In the genomic region with DNA sequence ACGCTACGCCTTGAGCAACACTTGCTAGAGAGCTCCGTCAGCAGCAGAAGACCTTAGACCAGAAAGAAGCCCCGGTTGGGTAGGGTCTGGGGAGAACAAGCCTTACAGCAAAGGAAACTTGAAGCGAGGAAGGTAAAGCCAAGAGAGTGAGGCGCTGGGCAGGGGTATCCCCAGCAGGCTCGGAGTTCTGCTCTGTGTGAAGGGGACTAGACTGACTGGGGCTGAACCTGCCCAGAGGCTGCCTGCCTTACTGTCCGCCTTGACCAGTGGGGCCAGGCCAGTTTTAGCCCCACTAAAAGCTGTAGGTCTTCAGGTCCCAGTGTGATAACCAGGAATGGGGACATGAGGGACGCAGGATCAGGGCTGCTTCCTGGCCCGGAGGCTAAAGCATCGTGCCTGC, we compare ENCODE assay signal across 7 mouse cellular contexts. TPM values are rescaled to one million over a fixed set of nuclear protein-coding genes. Genes with fewer than 3 reads are reported as not detected.
A peak's percentile ranks its signal among the peaks of the same experiment; 100 is the strongest.
DNase-seq lines count a peak whose midpoint lies in the region; ATAC-seq and TF ChIP-seq lines count a peak whose summit lies in the region.

A gene (plus strand): TSS at position 69 of the 400 bp plus-strand sequence.

- peak within 1 kb of the TSS; percentile 59 for H3K9ac ChIP-seq in liver, embryonic 16.5 days (ENCODE audit: low read depth, low read length)

- peak within 1 kb of the TSS; percentile 30; the same call in 1 of the 2 replicates for H3K4me3 ChIP-seq in embryonic fibroblast, embryonic 13.5 days (ENCODE audit: insufficient read depth, low read length)
- H3K4me3 ChIP-seq in liver, embryonic 16.5 days (ENCODE audit: low read depth, low read length), result peak within 1 kb of the TSS; percentile 98

- intact Hi-C loops in heart, postnatal 10 days (cut with DNase I), result loop anchor here (10.0 kb wide), 1 partner anchor 234 kb away; no protein-coding TSS in a partner anchor

- peaks cover 3% of the 10 kb centered on the region for H3K4me1 ChIP-seq in embryonic fibroblast, embryonic 13.5 days (ENCODE audit: control insufficient read depth, insufficient read depth, low read length)
- H3K4me1 ChIP-seq in liver, embryonic 16.5 days (ENCODE audit: control insufficient read depth, low read depth, low read length), result peaks cover 58% of the 10 kb centered on the region

- H3K4me2 ChIP-seq in liver, embryonic 16.5 days (ENCODE audit: low read depth, low read length), result peak within 1 kb of the TSS; percentile 90

- no peaks in the 10 kb centered on the region for H3K9me3 ChIP-seq in liver, embryonic 16.5 days (replicated peaks; ENCODE audit: control insufficient read depth, low read length)

- WGBS in liver, embryonic 16.5 days (ENCODE audit: insufficient replicate concordance), result 41% methylated on average over 11 of the region's 11 CpGs

- H3K27ac ChIP-seq in embryonic fibroblast, embryonic 13.5 days (ENCODE audit: insufficient read depth, low read length), result no peak within 1 kb of the TSS
- H3K27ac ChIP-seq in liver, embryonic 16.5 days (ENCODE audit: low read length), result peak within 1 kb of the TSS; percentile 59

- DNase-seq in A20 (ENCODE audit: low read depth, low spot score), result peak; percentile 41
- DNase-seq in CD4-positive, CD25-positive, alpha-beta regulatory T cell, adult 2 months (ENCODE audit: low read depth, low spot score), result peak; percentile 23
- no peak for DNase-seq in heart, postnatal 10 days
- no peak for DNase-seq in right cerebral cortex, postnatal 4 days
- DNase-seq in ovary, postnatal 36 days (ENCODE audit: low spot score), result no peak

- H3K27me3 ChIP-seq in liver, embryonic 16.5 days (ENCODE audit: control insufficient read depth, insufficient read depth, low read depth, low read length), result no peaks in the 10 kb centered on the region

- TF ChIP-seq POLR2A in embryonic fibroblast, embryonic 13.5 days (IDR thresholded peaks at IDR 0.05; ENCODE audit: low read depth, low read length), result no peak

- no peak for TF ChIP-seq CTCF in embryonic fibroblast, embryonic 13.5 days (IDR thresholded peaks at IDR 0.05; ENCODE audit: borderline replicate concordance, insufficient read depth, low read length)

- no peak for ATAC-seq in liver, embryonic 16.5 days (ENCODE audit: low read depth)

- peaks cover 31% of the 10 kb centered on the region for H3K36me3 ChIP-seq in liver, embryonic 16.5 days (ENCODE audit: control insufficient read depth, insufficient read depth)

RNA-seq across cellular contexts. Expression of the gene that starts here (rescaled TPM):
- polyA plus RNA-seq in embryonic fibroblast, embryonic 13.5 days (2011; ENCODE audit: insufficient read length, low read depth, missing spikeins), result 7.2 and 10.9 TPM in 2 replicates
- 100 to 1,000 TPM; 146 to 187 TPM for total RNA-seq in heart, postnatal 10 days (2021)
- 279 and 350 TPM in 2 replicates for polyA plus RNA-seq in liver, embryonic 16.5 days (2015; fragmentation: Nextera tagmentation; extraction: Ambion mirVana)

Comparison
In these comparisons a context has a peak if more than half of its experiments do, and no peak if none do; other contexts are left out.
1. RNA of the gene that starts here (polyA plus RNA-seq): 279 to 350 TPM in liver, embryonic 16.5 days; 7.2 to 10.9 TPM in embryonic fibroblast, embryonic 13.5 days; every median in the first group is over 10 times any median in the second.
2. DNase-seq: peak in A20 (single experiment) and CD4-positive, CD25-positive, alpha-beta regulatory T cell, adult 2 months (single experiment); none in heart, postnatal 10 days (0 of 2), right cerebral cortex, postnatal 4 days (single experiment) and ovary, postnatal 36 days (single experiment).